Mouse (Mus musculus): ENCODE results near the gene Ndufb7. TPM values are rescaled to one million over a fixed set of nuclear protein-coding genes. Genes with fewer than 3 reads are reported as not detected.
"Not testable (repeated sequence)": the region's sequence is repeated elsewhere in the genome, so short reads cannot be mapped to it uniquely, and the experiment has no call there.

Gene Ndufb7
- polyA plus RNA-seq, 1 experiment from 2014 or later: 316 TPM

DNA sequence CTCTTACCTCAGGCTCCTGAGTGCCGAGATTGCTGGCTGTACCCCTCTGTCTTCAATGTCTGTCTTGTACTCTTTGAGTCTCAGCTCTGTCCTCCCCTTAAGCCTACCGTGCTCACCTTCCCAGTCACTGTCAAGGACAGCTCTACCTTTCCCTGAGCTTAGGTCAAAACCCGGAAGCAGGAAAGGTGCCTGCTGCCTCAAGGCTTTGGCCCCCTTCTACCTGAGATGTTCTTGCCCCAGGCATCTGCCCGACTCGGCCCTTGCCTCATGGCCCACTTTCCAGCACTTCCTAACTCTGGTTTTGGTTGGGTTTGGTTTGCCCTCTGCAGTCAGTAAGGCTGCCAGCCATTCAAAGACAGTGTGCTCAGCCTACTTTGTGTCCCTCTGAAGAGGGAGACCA lies 2.3 kb downstream of the Ndufb7 start:
- ATAC-seq (ENCODE audit: borderline replicate concordance, extremely low read depth, low FRiP score, low TSS enrichment): no peak
- Histone ChIP-seq H3K27ac (no peak overlapping the region), H3K4me2 (no peak overlapping the region), H3K36me3 (peaks cover 34% of the 10 kb centered on the region), H3K4me3 (no peak overlapping the region), H3K9me3 (no peaks in the 10 kb centered on the region), H3K9ac (no peak overlapping the region), H3K27me3 (no peaks in the 10 kb centered on the region), H3K4me1 (peaks cover 10% of the 10 kb centered on the region)
- 68% methylated on average over 5 of the region's 5 CpGs for WGBS

DNA sequence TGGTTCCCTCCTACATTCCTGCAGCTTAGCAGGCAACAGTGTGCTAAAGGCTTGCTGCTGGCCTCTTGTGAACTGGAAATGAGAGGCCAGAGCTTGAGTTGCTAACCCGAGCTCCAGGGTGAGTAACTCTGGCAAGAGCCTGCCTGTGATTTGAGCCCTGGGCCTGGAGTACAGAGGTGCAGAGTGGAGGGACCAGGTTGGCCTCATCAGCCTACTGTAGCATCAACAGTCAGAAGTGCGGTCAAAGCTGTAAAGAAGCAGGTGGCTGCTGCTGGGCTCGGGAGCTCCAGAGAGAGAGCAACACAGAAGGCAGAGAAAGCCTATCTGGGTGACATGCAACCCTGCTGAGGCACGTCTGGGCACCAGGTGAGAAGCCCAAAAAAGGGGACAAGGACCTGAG lies 2.7 kb downstream of the Ndufb7 start:
- Histone ChIP-seq H3K4me2 (no peak overlapping the region), H3K4me1 (peaks cover 12% of the 10 kb centered on the region), H3K27ac (no peak overlapping the region), H3K36me3 (peaks cover 34% of the 10 kb centered on the region), H3K27me3 (no peaks in the 10 kb centered on the region), H3K4me3 (no peak overlapping the region), H3K9ac (no peak overlapping the region), H3K9me3 (no peaks in the 10 kb centered on the region)
- no peak for ATAC-seq (ENCODE audit: borderline replicate concordance, extremely low read depth, low FRiP score, low TSS enrichment)
- WGBS: 68% methylated on average over 4 of the region's 4 CpGs

DNA sequence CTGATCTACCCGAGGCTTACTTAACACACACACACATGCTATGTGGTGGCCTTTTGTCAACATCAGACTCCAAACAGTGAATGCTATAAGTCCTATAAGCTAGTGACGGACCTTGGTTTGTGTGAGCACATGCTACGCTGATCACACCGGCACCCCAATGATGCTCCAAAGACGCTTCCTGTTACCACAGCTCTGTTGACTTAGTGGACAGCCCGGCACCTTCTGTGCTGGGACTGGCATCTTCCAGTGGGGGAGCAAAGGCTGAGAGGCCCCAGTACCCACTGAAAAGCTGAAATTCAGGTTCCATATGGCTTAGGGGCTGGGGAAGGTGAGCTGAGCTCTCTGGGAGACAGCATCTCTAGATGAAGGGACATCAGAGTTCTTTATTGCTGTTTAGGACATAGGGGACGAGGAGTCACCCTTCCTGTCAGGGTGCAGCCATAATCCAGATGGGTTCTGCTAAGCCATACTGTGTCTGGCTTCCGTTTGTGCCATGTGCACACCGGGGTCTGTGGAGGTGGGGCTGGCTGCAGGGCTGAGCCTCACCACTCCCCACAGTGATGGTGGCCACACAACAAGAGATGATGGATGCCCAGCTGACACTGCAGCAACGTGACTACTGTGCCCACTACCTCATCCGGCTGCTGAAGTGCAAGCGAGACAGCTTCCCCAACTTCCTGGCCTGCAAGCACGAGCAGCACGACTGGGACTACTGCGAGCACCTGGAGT lies 4.0 kb downstream of the Ndufb7 start:
- H3K4me1 ChIP-seq: peaks cover 22% of the 10 kb centered on the region
- no peak overlapping the region for H3K9ac ChIP-seq
- H3K27me3 ChIP-seq: no peaks in the 10 kb centered on the region
- no peak overlapping the region for H3K4me3 ChIP-seq
- no peaks in the 10 kb centered on the region for H3K9me3 ChIP-seq
- no peak overlapping the region for H3K4me2 ChIP-seq
- ATAC-seq (ENCODE audit: borderline replicate concordance, extremely low read depth, low FRiP score, low TSS enrichment): no peak
- WGBS: 79% methylated on average over 15 of the region's 15 CpGs
- H3K27ac ChIP-seq: no peak overlapping the region
- peaks cover 34% of the 10 kb centered on the region for H3K36me3 ChIP-seq

DNA sequence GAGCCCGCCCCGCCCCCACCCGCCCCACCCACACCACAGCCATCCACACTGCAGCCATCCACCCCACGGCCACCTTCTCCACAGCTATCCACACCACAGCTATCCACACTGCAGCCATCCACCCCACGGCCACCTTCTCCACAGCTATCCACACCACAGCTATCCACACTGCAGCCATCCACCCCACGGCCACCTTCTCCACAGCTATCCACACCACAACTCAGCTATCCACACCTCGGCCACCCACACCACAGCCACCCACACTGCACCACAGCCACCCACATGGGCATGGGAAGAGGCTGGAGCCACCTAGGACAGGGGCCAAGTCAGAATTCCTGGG lies 4.5 kb downstream of the Ndufb7 start:
- H3K4me3 ChIP-seq; ATAC-seq (ENCODE audit: borderline replicate concordance, extremely low read depth, low FRiP score, low TSS enrichment); H3K27me3 ChIP-seq; H3K9me3 ChIP-seq; H3K4me2 ChIP-seq; H3K27ac ChIP-seq; H3K9ac ChIP-seq: not testable (repeated sequence)
- peaks cover 34% of the 10 kb centered on the region for H3K36me3 ChIP-seq
- WGBS: 92% methylated on average over 4 of the region's 7 CpGs
- peaks cover 28% of the 10 kb centered on the region for H3K4me1 ChIP-seq

DNA sequence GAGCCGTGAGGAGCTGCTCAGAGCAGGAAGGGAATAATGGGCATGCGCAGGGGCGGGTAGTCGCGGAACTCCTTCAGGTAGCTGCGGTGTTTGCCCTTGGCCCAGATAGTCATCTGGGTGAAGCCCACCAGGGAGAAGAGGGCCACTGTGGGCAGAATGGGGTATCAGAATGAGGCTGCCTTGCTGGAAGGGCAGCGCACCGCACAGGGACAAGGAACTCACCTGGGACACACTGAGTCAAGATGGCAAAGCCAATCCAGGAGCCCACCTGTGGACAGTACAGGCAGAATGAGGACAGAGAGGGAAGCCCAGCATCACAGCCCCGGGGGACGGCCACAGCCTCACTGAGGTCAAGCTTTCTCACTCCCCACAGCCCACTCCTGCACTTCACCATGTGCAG lies 5.3 kb downstream of the Ndufb7 start:
- H3K4me2 ChIP-seq: no peak overlapping the region
- peaks cover 33% of the 10 kb centered on the region for H3K4me1 ChIP-seq
- no peak overlapping the region for H3K4me3 ChIP-seq
- peaks cover 34% of the 10 kb centered on the region for H3K36me3 ChIP-seq
- no peak overlapping the region for H3K9ac ChIP-seq
- no peaks in the 10 kb centered on the region for H3K9me3 ChIP-seq
- H3K27ac ChIP-seq: no peak overlapping the region
- no peaks in the 10 kb centered on the region for H3K27me3 ChIP-seq
- ATAC-seq (ENCODE audit: borderline replicate concordance, extremely low read depth, low FRiP score, low TSS enrichment): no peak
- WGBS: 88% methylated on average over 10 of the region's 10 CpGs

DNA sequence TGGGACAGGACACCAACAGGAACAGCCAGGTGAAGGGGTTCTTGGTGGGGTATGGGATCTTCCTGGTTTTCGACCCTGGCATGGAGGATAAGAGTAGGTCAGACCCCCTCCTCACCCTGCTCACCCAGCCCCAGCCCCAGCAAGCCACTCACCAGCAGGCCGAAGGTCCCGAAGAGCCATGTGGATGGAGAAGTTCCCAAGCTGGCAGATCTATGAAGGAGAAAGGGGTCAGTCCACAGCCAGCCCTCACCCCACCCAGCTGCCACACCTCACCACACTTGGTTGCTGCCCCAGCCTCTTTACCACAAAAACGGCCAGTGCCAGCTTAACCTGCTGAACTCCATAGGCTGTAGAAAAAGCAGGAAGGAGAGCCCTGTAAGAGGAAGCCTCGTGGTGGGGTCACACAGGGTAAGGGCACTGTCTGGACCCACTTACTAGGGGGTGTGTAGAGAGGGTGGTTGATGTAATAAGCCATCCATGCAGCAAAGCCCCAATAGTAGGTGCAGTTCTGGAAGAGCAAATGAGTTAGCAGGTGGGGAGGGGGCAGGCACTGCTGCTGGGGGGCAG lies 5.9 kb downstream of the Ndufb7 start:
- Histone ChIP-seq H3K4me1 (peaks cover 38% of the 10 kb centered on the region), H3K4me3 (no peak overlapping the region), H3K36me3 (peaks cover 34% of the 10 kb centered on the region), H3K9me3 (no peaks in the 10 kb centered on the region), H3K27me3 (no peaks in the 10 kb centered on the region), H3K9ac (no peak overlapping the region), H3K27ac (no peak overlapping the region), H3K4me2 (no peak overlapping the region)
- WGBS: 84% methylated on average over 5 of the region's 5 CpGs
- no peak for ATAC-seq (ENCODE audit: borderline replicate concordance, extremely low read depth, low FRiP score, low TSS enrichment)

DNA sequence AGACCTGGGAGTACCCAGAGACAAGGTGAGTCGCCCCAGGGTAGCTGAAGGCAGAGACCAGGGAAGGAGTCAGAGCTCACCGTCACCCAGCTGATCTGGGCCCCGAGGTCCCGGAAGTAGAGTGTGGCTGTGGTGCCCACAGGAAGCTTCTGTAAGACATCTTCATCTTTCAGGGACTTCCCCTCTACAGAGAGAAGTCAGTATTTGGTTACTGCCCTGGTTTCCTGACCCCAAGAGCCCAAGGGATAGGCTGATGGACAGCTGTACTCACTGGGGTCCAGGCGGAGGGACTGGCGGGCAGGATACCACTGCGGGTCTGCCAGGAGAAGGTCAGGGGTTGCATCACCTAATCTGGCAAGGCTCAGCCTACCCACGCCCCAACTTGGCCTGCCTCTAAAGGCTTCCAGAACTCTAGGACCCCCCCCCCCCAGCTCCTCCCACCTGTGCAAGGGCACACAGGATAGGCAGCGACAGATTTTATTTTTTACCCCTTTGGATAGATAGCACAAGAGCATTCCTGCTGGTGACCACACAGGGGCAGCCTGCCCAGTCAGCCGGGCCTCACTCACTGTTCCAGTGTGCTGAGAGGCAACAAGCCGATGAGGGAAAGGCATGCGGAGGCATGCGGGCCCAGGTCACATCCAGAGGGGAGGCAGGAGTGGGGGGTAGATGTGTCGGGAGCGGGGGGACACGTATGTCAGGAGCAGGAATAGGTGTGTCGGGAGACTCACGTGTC lies 6.8 kb downstream of the Ndufb7 start:
- H3K9me3 ChIP-seq: no peaks in the 10 kb centered on the region
- no peak overlapping the region for H3K4me2 ChIP-seq
- peaks cover 34% of the 10 kb centered on the region for H3K36me3 ChIP-seq
- H3K27me3 ChIP-seq: no peaks in the 10 kb centered on the region
- ATAC-seq (ENCODE audit: borderline replicate concordance, extremely low read depth, low FRiP score, low TSS enrichment): no peak
- H3K4me3 ChIP-seq: no peak overlapping the region
- no peak overlapping the region for H3K27ac ChIP-seq
- no peak overlapping the region for H3K9ac ChIP-seq
- WGBS: 76% methylated on average over 18 of the region's 18 CpGs
- H3K4me1 ChIP-seq: peaks cover 36% of the 10 kb centered on the region

DNA sequence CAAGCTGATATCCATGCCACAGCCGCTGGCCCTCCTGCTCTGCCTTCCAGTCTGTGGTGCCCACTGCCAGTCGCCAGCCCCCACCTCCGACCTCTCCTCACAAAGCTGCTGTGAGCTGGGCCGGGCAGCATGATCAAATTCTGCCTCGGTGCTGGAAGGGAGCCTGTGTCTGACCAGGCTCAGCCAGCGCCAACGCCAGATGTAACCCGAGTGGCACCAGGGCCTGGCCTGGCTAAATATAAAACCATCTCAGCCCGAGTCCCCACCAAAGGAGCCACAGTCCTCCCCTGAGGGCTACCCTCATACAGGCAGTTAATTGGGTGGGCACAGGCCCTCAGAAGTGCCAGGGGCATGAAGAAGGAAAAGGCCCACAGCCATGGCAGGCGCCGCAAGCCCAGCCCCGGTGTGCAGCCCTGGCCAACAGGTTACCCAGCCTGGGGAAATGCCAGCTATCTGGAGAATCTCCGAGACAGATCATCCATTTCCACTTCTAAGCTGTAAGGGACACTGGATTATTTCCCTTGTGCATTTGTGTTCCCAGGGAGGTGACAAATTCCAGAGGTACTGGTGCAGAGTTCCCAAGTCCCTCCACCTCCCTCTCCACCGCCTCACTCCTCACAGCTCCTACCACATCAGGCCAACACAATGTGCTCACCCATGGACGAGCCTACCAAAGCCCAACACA lies 8.3 kb downstream of the Ndufb7 start:
- 70% methylated on average over 15 of the region's 15 CpGs for WGBS
- Histone ChIP-seq H3K27ac (peak overlapping the region; percentile 96), H3K4me1 (peaks cover 48% of the 10 kb centered on the region), H3K4me2 (no peak overlapping the region), H3K36me3 (peaks cover 31% of the 10 kb centered on the region), H3K4me3 (no peak overlapping the region), H3K9me3 (no peaks in the 10 kb centered on the region), H3K27me3 (no peaks in the 10 kb centered on the region), H3K9ac (no peak overlapping the region)
- no peak for ATAC-seq (ENCODE audit: borderline replicate concordance, extremely low read depth, low FRiP score, low TSS enrichment)

DNA sequence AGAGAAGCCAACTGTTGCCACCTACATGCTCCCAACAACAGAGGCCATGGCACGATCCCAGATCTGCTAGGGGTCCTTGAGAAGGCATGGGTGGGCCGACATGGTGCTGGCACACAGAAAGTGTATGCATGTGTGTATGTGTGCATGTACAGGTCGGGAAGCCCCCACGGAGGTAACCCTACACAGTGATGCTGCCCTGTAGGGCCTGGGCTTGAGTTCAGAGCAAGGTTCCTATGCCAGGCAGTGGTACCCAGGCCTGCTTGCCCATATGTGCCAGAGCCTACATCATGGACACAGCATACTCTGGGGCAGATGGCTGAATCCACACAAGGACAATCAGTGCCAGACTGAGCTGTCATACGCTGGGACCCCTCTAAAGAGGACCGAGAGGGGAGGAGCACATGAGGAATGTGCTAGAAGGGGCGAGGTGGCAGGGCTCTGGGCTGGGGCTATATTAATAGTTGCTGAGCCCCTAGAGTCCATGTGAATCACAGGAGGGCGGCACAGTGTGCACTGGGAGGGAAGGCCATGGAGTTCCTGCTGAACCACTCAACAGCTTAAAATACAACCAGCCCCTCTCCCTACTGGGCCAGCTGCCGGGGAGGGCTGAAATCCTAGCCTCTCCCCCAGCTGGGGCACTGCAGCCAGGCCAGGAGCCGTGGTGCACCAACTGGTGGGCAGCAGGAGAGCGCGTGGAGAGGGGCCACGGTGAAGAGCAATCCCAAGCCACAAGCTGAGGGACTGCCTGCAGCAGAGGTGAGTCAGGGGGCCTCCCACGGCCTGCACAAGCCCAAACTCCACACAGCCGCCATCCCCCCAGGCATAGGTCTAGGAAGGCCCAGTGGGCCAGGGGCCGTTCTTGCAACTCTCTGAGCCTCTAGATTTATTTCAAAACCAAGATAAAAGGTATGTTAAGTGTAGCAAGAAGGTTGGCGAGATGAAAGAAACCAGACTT lies 9.4 kb downstream of the Ndufb7 start:
- H3K27ac ChIP-seq: peak overlapping the region; percentile 96
- H3K4me3 ChIP-seq: no peak overlapping the region

DNA sequence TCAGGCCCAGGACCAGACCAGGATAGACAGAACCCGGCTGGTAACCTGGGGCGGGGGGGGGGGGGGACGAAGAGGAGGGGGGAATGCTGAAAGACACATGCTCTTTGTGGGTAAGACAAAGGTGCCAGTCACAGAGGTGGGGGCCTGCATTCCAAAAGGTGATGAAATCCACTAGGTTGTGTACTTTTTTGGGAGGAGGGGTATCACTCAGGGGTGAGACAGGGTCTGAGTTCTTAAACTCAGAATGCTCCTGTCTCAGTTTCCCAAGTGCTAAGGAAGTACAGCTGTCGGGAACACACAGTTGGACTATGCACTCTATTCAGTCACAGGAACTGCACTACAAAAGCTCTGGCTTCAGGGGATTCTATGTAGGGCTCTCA lies 10.0 kb downstream of the Ndufb7 start:
- Histone ChIP-seq H3K4me1 (peaks cover 50% of the 10 kb centered on the region), H3K9ac (no peak overlapping the region), H3K4me3 (no peak overlapping the region), H3K27me3 (no peaks in the 10 kb centered on the region), H3K4me2 (no peak overlapping the region; the same call in 1 of the 2 replicates), H3K9me3 (no peaks in the 10 kb centered on the region), H3K36me3 (peaks cover 17% of the 10 kb centered on the region), H3K27ac (peak overlapping the region; percentile 96)
- peak; percentile 4; the same call in 1 of the 2 replicates for ATAC-seq (ENCODE audit: borderline replicate concordance, extremely low read depth, low FRiP score, low TSS enrichment)
- WGBS: 29% methylated on average over 3 of the region's 4 CpGs

More for the DNA sequence above, 9.4 kb downstream of the Ndufb7 start:
- WGBS: 52% methylated on average over 17 of the region's 17 CpGs
- H3K27me3 ChIP-seq: no peaks in the 10 kb centered on the region
- H3K36me3 ChIP-seq: peaks cover 21% of the 10 kb centered on the region
- peaks cover 48% of the 10 kb centered on the region for H3K4me1 ChIP-seq
- peak overlapping the region; percentile 21; the same call in 1 of the 2 replicates for H3K9ac ChIP-seq
- peak overlapping the region; percentile 41 for H3K4me2 ChIP-seq
- H3K9me3 ChIP-seq: no peaks in the 10 kb centered on the region
- peak; percentile 37 for ATAC-seq (ENCODE audit: borderline replicate concordance, extremely low read depth, low FRiP score, low TSS enrichment)

DNA sequence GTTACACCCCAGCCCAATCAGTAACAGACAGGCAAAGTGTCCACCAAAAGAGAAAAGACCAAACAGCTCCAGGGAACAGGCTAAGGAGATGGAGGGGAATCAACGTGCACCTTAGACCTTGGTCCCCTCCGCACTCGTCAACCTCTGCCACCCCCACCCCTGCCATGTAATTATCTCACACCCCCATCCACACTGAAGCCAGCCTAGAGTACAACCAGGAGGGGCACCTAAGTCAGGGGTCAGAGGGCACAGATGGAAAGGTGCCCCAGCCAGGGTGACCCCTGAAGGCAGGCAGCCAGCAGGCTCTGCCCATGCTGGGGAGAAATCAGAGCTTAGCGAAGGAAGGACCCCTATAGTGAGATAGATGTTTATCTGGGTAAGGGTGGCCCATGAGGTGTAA lies 10.4 kb downstream of the Ndufb7 start:
- no peaks in the 10 kb centered on the region for H3K27me3 ChIP-seq
- peaks cover 12% of the 10 kb centered on the region for H3K36me3 ChIP-seq
- H3K27ac ChIP-seq: peak overlapping the region; percentile 96
- peak overlapping the region; percentile 17 for H3K4me2 ChIP-seq
- ATAC-seq (ENCODE audit: borderline replicate concordance, extremely low read depth, low FRiP score, low TSS enrichment): no peak
- no peaks in the 10 kb centered on the region for H3K9me3 ChIP-seq
- WGBS: 46% methylated on average over 4 of the region's 4 CpGs
- no peak overlapping the region for H3K9ac ChIP-seq
- no peak overlapping the region for H3K4me3 ChIP-seq
- H3K4me1 ChIP-seq: peaks cover 50% of the 10 kb centered on the region

Data from lung, embryonic 15.5 days (tissue).